Mouse (Mus musculus) stomach, postnatal 0 days (tissue): Measurements from ENCODE around the gene Nos3. TPM values are rescaled to one million over a fixed set of nuclear protein-coding genes. Genes with fewer than 3 reads are reported as not detected.

Experiments used
- ATAC-seq: fragments of 200-750 bp; cut with Nextera tagmentation; 2 replicates; pipeline ENCODE4 v1.8.0; 2017; ENCODE audit not compliant: low FRiP score, low TSS enrichment
- DNase-seq: peaks from one replicate; pipeline ENCODE4 v3.0.0-alpha.2; 2016; ENCODE audit warnings: low spot score
- H3K27ac ChIP-seq: fragments of 300-500 bp; sonication (generic); replicated peaks from 2 replicates; pipeline ENCODE4 v1.5.1; 2014; ENCODE audit warnings: mild to moderate bottlenecking, control low read depth
- H3K27me3 ChIP-seq: fragments of 300-500 bp; sonication (generic); 2 replicates; pipeline ENCODE4 v1.6.1; 2014; ENCODE audit warnings: low read length; ENCODE audit not compliant: control insufficient read depth, insufficient read depth
- H3K36me3 ChIP-seq: fragments of 300-500 bp; sonication (generic); 2 replicates; pipeline ENCODE4 v1.6.1; 2014; ENCODE audit warnings: low read length, mixed read lengths; ENCODE audit not compliant: control insufficient read depth, insufficient read depth
- H3K4me1 ChIP-seq: fragments of 300-500 bp; sonication (generic); replicated peaks from 2 replicates; pipeline ENCODE4 v1.6.1; 2014; ENCODE audit warnings: antibody characterized with exemption; ENCODE audit not compliant: control insufficient read depth, insufficient read depth
- H3K4me2 ChIP-seq: fragments of 300-500 bp; sonication (generic); replicated peaks from 2 replicates; pipeline ENCODE4 v1.6.1; 2014; ENCODE audit warnings: low read depth, mild to moderate bottlenecking, control low read depth, moderate library complexity
- H3K4me3 ChIP-seq: fragments of 300-500 bp; sonication (generic); 2 replicates; pipeline ENCODE4 v1.5.1; 2014; ENCODE audit warnings: low read depth, low read length, control low read depth
- H3K9ac ChIP-seq: fragments of 300-500 bp; sonication (generic); 2 replicates; pipeline ENCODE4 v1.6.1; 2014; ENCODE audit warnings: mild to moderate bottlenecking, low read length, control low read depth, mixed read lengths
- H3K9me3 ChIP-seq: fragments of 300-500 bp; sonication (generic); 2 replicates; pipeline ENCODE4 v1.6.1; 2016; ENCODE audit warnings: low read length; ENCODE audit not compliant: control insufficient read depth
- CTCF ChIP-seq: IDR thresholded peaks from 2 replicates; pipeline ENCODE4 v1.5.1; 2016; ENCODE audit warnings: antibody characterized with exemption, low read depth, mild to moderate bottlenecking, moderate library complexity
- EP300 ChIP-seq: optimal IDR thresholded peaks from 2 replicates; pipeline ENCODE3; 2016; ENCODE audit warnings: antibody characterized with exemption
- WGBS: fragments of 180-500 bp; shearing (Covaris S2); extraction: QIAGEN DNeasy Blood & Tissue Kit; methylation state at CpG from one replicate; pipeline ENCODE4 v1.1.7; 2014; 5-methylcytosine and 5-hydroxymethylcytosine counted together
- polyA plus RNA-seq: library from polyadenylated mRNA; unstranded; fragments of >200 nt; fragmentation: Nextera tagmentation; extraction: Ambion mirVana; gene quantifications from 2 replicates; pipeline ENCODE4 v1.2.1, GENCODE M21; 2015

Nos3 gene
- polyA plus RNA-seq, 1 experiment from 2014 or later, result 3.2 TPM

GRCm38 (mm10) chr5:24325251-24325650 lies 39.4 kb upstream of the Nos3 start:
- H3K27ac ChIP-seq, result no peak overlapping the region
- no peak overlapping the region for H3K4me3 ChIP-seq
- H3K36me3 ChIP-seq, result no peaks in the 10 kb centered on the region
- TF ChIP-seq CTCF, result no peak
- no peak for TF ChIP-seq EP300
- no peak for DNase-seq
- H3K4me2 ChIP-seq, result no peak overlapping the region
- WGBS, result 65% methylated on average over 14 of the region's 14 CpGs
- H3K9ac ChIP-seq, result no peak overlapping the region
- H3K9me3 ChIP-seq, result no peaks in the 10 kb centered on the region
- no peak for ATAC-seq
- 0 out of 2 replicates have a peak, but pooled peaks cover 3% of the 10 kb centered on the region for H3K4me1 ChIP-seq
- H3K27me3 ChIP-seq, result no peaks in the 10 kb centered on the region

DNA sequence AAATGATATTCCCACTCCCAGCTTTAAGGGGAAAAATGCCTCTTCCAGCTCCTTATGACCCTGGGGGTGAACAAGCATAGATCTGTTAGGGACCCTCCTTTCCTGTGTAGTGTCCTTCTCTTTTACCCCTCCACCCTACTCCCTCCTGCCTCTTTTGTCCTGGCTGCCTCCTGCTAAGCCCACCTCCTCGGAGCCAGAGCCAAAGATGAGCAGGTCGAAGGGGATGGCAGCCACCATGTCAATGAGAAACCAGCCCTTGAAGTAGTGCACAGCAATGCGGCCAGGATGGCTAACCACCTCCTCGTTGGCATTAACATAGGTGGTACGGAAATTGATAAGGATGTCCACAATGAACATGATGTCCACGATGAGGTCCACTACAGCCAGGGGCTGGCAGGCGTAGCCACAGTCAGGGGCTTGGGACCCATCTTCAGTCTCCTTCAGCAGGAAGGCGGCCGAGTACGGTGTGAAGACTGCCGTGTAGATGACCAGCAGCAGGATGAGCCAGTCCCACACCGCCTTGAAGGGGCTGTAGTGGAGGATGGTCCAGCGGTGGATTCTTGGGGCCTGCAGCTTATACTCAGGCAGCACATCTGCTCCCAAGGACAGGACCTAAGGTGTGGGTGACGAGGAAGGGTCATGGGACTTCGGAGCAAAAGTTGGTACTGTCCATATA lies 38.3 kb upstream of the Nos3 start:
- H3K4me1 ChIP-seq, result 0 out of 2 replicates have a peak, but pooled peaks cover 3% of the 10 kb centered on the region
- no peak overlapping the region for H3K4me2 ChIP-seq
- no peaks in the 10 kb centered on the region for H3K36me3 ChIP-seq
- no peak overlapping the region for H3K4me3 ChIP-seq
- no peak for TF ChIP-seq EP300
- H3K27me3 ChIP-seq, result no peaks in the 10 kb centered on the region
- ATAC-seq, result no peak
- 90% methylated on average over 15 of the region's 15 CpGs for WGBS
- DNase-seq, result no peak
- H3K9ac ChIP-seq, result no peak overlapping the region
- H3K9me3 ChIP-seq, result no peaks in the 10 kb centered on the region
- no peak overlapping the region for H3K27ac ChIP-seq

- 0 out of 2 replicates have a peak, but pooled peaks have one; percentile 11 for TF ChIP-seq CTCF
- TF ChIP-seq EP300, result no peak
- Histone ChIP-seq H3K9ac (no peak overlapping the region), H3K4me2 (no peak overlapping the region)
These were observed 37.7 kb upstream of the Nos3 start for GRCm38 (mm10) chr5:24326842-24327417.

GRCm38 (mm10) chr5:24328813-24329211 lies 35.8 kb upstream of the Nos3 start:
- 65% methylated on average over 6 of the region's 6 CpGs for WGBS

More at GRCm38 (mm10) chr5:24326842-24327417, 37.7 kb upstream of the Nos3 start:
- Histone ChIP-seq H3K27ac (no peak overlapping the region; the same call in 1 of the 2 replicates), H3K4me1 (0 out of 2 replicates have a peak, but pooled peaks cover 3% of the 10 kb centered on the region), H3K36me3 (no peaks in the 10 kb centered on the region), H3K9me3 (no peaks in the 10 kb centered on the region), H3K4me3 (no peak overlapping the region), H3K27me3 (no peaks in the 10 kb centered on the region)
- no peak for DNase-seq
- no peak for ATAC-seq
- WGBS, result 55% methylated on average over 4 of the region's 4 CpGs

DNA sequence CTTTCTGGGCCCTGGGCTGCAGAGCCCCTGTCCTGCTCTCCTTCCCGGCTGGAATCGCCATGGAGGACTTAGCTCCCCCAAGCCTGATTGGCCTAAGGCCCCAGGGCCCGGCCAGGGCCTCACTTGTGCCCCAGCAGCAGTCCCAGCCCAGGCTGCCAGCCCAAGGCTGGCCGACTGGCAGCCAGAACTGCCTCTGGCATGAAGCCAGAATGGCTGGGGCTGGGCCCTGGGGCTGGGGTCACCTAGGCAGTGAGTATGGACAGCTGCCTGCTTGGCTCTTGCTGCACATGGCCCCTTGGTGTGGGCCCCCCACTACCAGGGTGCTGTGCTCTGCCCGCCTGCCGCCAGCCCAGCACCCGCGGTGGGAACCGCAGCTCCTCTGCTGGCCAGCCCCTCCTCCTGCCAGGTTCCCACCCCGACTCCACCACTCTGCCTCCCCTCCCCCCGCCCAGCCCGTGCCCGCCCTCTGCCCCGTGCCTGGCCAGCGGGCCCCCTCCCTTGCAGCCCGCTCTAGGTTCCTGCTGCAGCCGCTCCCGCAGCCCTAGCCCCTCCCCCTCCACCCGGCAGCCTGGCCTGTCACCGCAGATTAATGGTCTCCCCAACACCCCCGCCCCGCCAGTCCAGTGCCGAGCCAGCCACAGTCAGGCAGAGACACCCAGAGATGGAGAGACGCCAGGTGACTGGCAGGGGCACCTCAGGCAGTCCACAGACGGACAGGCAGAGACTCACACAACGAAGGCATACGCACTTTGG lies 35.2 kb upstream of the Nos3 start:
- peak; percentile 79 for ATAC-seq
- H3K4me1 ChIP-seq, result 0 out of 2 replicates have a peak, but pooled peaks cover 3% of the 10 kb centered on the region
- peak overlapping the region; percentile 62 for H3K4me2 ChIP-seq
- H3K9ac ChIP-seq, result peak overlapping the region; percentile 35; the same call in 1 of the 2 replicates
- 6% methylated on average over 24 of the region's 27 CpGs for WGBS
- H3K9me3 ChIP-seq, result no peaks in the 10 kb centered on the region
- H3K27me3 ChIP-seq, result no peaks in the 10 kb centered on the region
- no peak for TF ChIP-seq EP300
- peak; percentile 1; the same call in 1 of the 2 replicates for TF ChIP-seq CTCF
- H3K4me3 ChIP-seq, result peak overlapping the region; percentile 13; the same call in 1 of the 2 replicates
- no peaks in the 10 kb centered on the region for H3K36me3 ChIP-seq
- peak overlapping the region; percentile 67 for H3K27ac ChIP-seq
- peak; percentile 76 for DNase-seq

More at GRCm38 (mm10) chr5:24328813-24329211, 35.8 kb upstream of the Nos3 start:
- H3K27me3 ChIP-seq, result no peaks in the 10 kb centered on the region
- H3K4me3 ChIP-seq, result peak overlapping the region; percentile 13; the same call in 1 of the 2 replicates
- H3K27ac ChIP-seq, result peak overlapping the region; percentile 67
- no peak for ATAC-seq
- H3K4me1 ChIP-seq, result 0 out of 2 replicates have a peak, but pooled peaks cover 3% of the 10 kb centered on the region
- H3K9me3 ChIP-seq, result no peaks in the 10 kb centered on the region
- H3K4me2 ChIP-seq, result peak overlapping the region; percentile 62
- no peak for TF ChIP-seq CTCF
- TF ChIP-seq EP300, result no peak
- H3K36me3 ChIP-seq, result no peaks in the 10 kb centered on the region
- no peak for DNase-seq
- peak overlapping the region; percentile 35; the same call in 1 of the 2 replicates for H3K9ac ChIP-seq
